Mouse (Mus musculus) cerebellum, adult 2 months (tissue): ENCODE measurements around the gene Gpr15. TPM values are rescaled to one million over a fixed set of nuclear protein-coding genes. Genes with fewer than 3 reads are reported as not detected.

Experiments
- DNase-seq, 2 experiments: peaks; one replicate each; pipeline ENCODE4 v3.0.0; 2021
- H3K27ac ChIP-seq: fragments of 200-500 bp; 2 replicates; pipeline ENCODE4 v1.5.1; 2012; ENCODE audit warnings: low read length, control low read depth, inconsistent platforms; ENCODE audit not compliant: insufficient read depth
- H3K27me3 ChIP-seq: fragments of 200-500 bp; 2 replicates; pipeline ENCODE4 v1.6.1; 2012; ENCODE audit warnings: inconsistent platforms, mild to moderate bottlenecking, low read length, moderate library complexity; ENCODE audit not compliant: control insufficient read depth, insufficient read depth
- H3K4me1 ChIP-seq: fragments of 200-500 bp; 2 replicates; pipeline ENCODE4 v1.6.1; 2011; ENCODE audit warnings: low read length; ENCODE audit not compliant: control insufficient read depth, insufficient read depth
- H3K4me3 ChIP-seq: fragments of 200-500 bp; replicated peaks from 2 replicates; pipeline ENCODE3; 2011; ENCODE audit warnings: mild to moderate bottlenecking, low read depth, low read length, control low read depth; ENCODE audit not compliant: insufficient read depth
- CTCF ChIP-seq: fragments of 200-500 bp; IDR thresholded peaks from 2 replicates; pipeline ENCODE4 v1.5.1; 2011; ENCODE audit warnings: low read depth, mild to moderate bottlenecking, control low read depth, low read length, moderate library complexity, borderline replicate concordance; ENCODE audit not compliant: insufficient read depth
- POLR2A ChIP-seq: fragments of 200-500 bp; IDR thresholded peaks from 2 replicates; pipeline ENCODE4 v1.6.1; 2011; ENCODE audit warnings: low read length, control low read depth, borderline replicate concordance; ENCODE audit not compliant: insufficient read depth
- WGBS: fragments of 180-500 bp; shearing (Covaris S2); methylation state at CpG from one replicate; pipeline ENCODE4 v1.1.7; 2018; 5-methylcytosine and 5-hydroxymethylcytosine counted together
- polyA plus RNA-seq: library from polyadenylated mRNA; depleted of rRNA; stranded (reverse); fragments of >200 nt; gene quantifications from 2 replicates; pipeline ENCODE4 v1.2.3, GENCODE M21; 2012; rRNA removed

Gene Gpr15
- 0.06 TPM in 1 of 2 replicates, not detected in the other for polyA plus RNA-seq

- WGBS: 91% methylated on average over 7 of the region's 7 CpGs
- no peaks in the 10 kb centered on the region for H3K4me1 ChIP-seq
- no peak for TF ChIP-seq CTCF
- TF ChIP-seq POLR2A: no peak
- H3K27me3 ChIP-seq: no peaks in the 10 kb centered on the region
- H3K27ac ChIP-seq: no peak within 1 kb of the TSS
- H3K4me3 ChIP-seq: no peak within 1 kb of the TSS
- no peak for DNase-seq
Observed at GRCm38 (mm10) chr16:58718666-58719120, at the start of gene Gpr15. Gene Gpr15, minus strand, starts transcription at chr16:58719070.

GRCm38 (mm10) chr16:58763076-58763475, 44.2 kb upstream of the Gpr15 start, which contains the start of gene Olfr172:
Gene Olfr172, minus strand, starts transcription at chr16:58763176.
- DNase-seq: no peak
- WGBS: 75% methylated on average over 1 of the region's 1 CpGs
- Histone ChIP-seq H3K4me1 (no peaks in the 10 kb centered on the region), H3K27ac (no peak within 1 kb of the TSS), H3K4me3 (no peak within 1 kb of the TSS), H3K27me3 (no peaks in the 10 kb centered on the region)
- TF ChIP-seq POLR2A (no peak), CTCF (no peak)

GRCm38 (mm10) chr16:58756191-58756590, 37.3 kb upstream of the Gpr15 start:
- Histone ChIP-seq H3K4me3 (no peak overlapping the region), H3K27ac (no peak overlapping the region), H3K27me3 (no peaks in the 10 kb centered on the region; the same call in 1 of the 2 replicates), H3K4me1 (no peaks in the 10 kb centered on the region)
- no peak for DNase-seq
- TF ChIP-seq CTCF (no peak), POLR2A (no peak)

- Histone ChIP-seq H3K27ac (no peak overlapping the region), H3K4me1 (no peaks in the 10 kb centered on the region), H3K4me3 (no peak overlapping the region), H3K27me3 (no peaks in the 10 kb centered on the region; the same call in 1 of the 2 replicates)
- WGBS: 19% methylated on average over 1 of the region's 1 CpGs
- no peak for DNase-seq
- TF ChIP-seq POLR2A (no peak), CTCF (no peak)
Observed at GRCm38 (mm10) chr16:58751314-58751713, 32.4 kb upstream of the Gpr15 start.

DNA sequence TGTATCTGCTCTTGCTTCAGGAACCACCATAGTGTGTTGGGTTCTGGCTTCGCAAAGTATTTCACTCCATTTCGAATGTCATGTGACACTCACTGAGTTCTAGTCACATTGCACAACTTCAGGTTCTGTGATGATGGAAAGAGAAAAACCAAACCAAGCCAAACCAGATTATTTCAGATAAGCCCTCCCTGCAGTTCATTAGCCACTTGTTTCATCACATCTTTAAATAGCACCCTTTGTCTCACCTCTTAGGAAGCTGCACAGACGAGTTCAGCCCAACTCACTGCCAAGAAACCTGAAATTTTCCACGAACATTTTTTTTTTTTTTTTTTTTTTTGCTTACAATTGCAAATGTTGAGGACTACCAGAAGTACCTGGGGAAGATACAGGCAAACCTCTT, 27.8 kb upstream of the Gpr15 start:
- DNase-seq: no peak
- H3K27ac ChIP-seq: no peak overlapping the region
- WGBS: 64% methylated on average over 4 of the region's 4 CpGs
- H3K27me3 ChIP-seq: no peaks in the 10 kb centered on the region; the same call in 1 of the 2 replicates
- H3K4me3 ChIP-seq: no peak overlapping the region
- H3K4me1 ChIP-seq: no peaks in the 10 kb centered on the region
- no peak for TF ChIP-seq POLR2A
- no peak for TF ChIP-seq CTCF

- H3K4me1 ChIP-seq: no peaks in the 10 kb centered on the region
- TF ChIP-seq CTCF: no peak
- TF ChIP-seq POLR2A: no peak
- WGBS: 95% methylated on average over 5 of the region's 5 CpGs
Observed at GRCm38 (mm10) chr16:58740751-58741150, 21.9 kb upstream of the Gpr15 start.

GRCm38 (mm10) chr16:58738800-58739199, 19.9 kb upstream of the Gpr15 start:
- Histone ChIP-seq H3K27ac (no peak overlapping the region), H3K4me1 (no peaks in the 10 kb centered on the region), H3K27me3 (no peaks in the 10 kb centered on the region), H3K4me3 (no peak overlapping the region)
- no peak for TF ChIP-seq CTCF
- TF ChIP-seq POLR2A: no peak
- 97% methylated on average over 1 of the region's 1 CpGs for WGBS
- DNase-seq: no peak

More at GRCm38 (mm10) chr16:58740751-58741150, 21.9 kb upstream of the Gpr15 start:
- no peak overlapping the region for H3K4me3 ChIP-seq
- H3K27me3 ChIP-seq: no peaks in the 10 kb centered on the region
- no peak for DNase-seq
- no peak overlapping the region for H3K27ac ChIP-seq

DNA sequence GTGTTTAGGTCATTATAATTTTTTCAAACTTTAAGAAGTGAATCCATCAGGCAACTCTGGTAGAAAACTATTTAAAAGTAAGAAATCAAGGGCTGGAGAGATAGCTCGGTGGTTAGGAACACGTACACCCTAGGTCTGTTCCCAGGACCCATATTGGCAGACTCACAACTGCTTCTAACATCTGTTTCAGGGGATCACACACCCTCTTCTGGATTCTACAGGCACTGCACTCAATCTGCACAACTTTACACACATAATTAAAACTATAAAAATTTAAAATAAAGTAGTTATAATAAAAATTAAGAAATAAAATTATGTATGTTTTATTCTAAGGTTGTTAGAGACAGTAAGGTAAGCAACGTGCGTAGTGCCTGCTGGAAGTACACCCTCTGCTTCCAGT, 19.3 kb upstream of the Gpr15 start:
- no peak overlapping the region for H3K4me3 ChIP-seq
- no peak for TF ChIP-seq POLR2A
- TF ChIP-seq CTCF: no peak
- H3K27me3 ChIP-seq: no peaks in the 10 kb centered on the region
- 82% methylated on average over 4 of the region's 4 CpGs for WGBS
- no peak for DNase-seq
- no peak overlapping the region for H3K27ac ChIP-seq
- no peaks in the 10 kb centered on the region for H3K4me1 ChIP-seq
